ENCODE assay signal across 8 mouse cellular contexts in genomic region chr2:92600348-92600670, GRCm38 (mm10). TPM values are rescaled to one million over a fixed set of nuclear protein-coding genes. Genes with fewer than 3 reads are reported as not detected.
A peak's percentile ranks its signal among the peaks of the same experiment; 100 is the strongest.
DNase-seq lines count a peak whose midpoint lies in the region; ATAC-seq and TF ChIP-seq lines count a peak whose summit lies in the region.

No protein-coding gene starts in this region.

- peak overlapping the region; percentile 88 for H3K9ac ChIP-seq in hindbrain, embryonic 13.5 days
- peak overlapping the region; percentile 77 for H3K9ac ChIP-seq in midbrain, embryonic 13.5 days (replicated peaks)

- no peak overlapping the region for H3K27ac ChIP-seq in kidney, adult 2 months (ENCODE audit: insufficient read depth, low read depth, low read length)
- peak overlapping the region; percentile 81 for H3K27ac ChIP-seq in hindbrain, embryonic 13.5 days
- peak overlapping the region; percentile 84 for H3K27ac ChIP-seq in midbrain, embryonic 13.5 days

- peak overlapping the region; percentile 96 for H3K4me2 ChIP-seq in hindbrain, embryonic 13.5 days
- peak overlapping the region; percentile 94 for H3K4me2 ChIP-seq in midbrain, embryonic 13.5 days (replicated peaks)

- peak; percentile 4 for ATAC-seq in hindbrain, embryonic 13.5 days (ENCODE audit: low FRiP score)
- ATAC-seq in midbrain, embryonic 13.5 days, result peak; percentile 7; the same call in 1 of the 2 replicates

- H3K4me1 ChIP-seq in kidney, adult 2 months (ENCODE audit: control insufficient read depth, insufficient read depth, low read length), result no peaks in the 10 kb centered on the region
- peaks cover 60% of the 10 kb centered on the region for H3K4me1 ChIP-seq in hindbrain, embryonic 13.5 days (replicated peaks)
- peaks cover 58% of the 10 kb centered on the region for H3K4me1 ChIP-seq in midbrain, embryonic 13.5 days (replicated peaks)

- no peaks in the 10 kb centered on the region for H3K9me3 ChIP-seq in hindbrain, embryonic 13.5 days
- H3K9me3 ChIP-seq in midbrain, embryonic 13.5 days, result no peaks in the 10 kb centered on the region

- no peak for TF ChIP-seq POLR2A in kidney, adult 2 months (IDR thresholded peaks at IDR 0.05; ENCODE audit: low read depth, low read length)
- TF ChIP-seq POLR2A in brain, embryonic 14.5 days (IDR thresholded peaks at IDR 0.05; ENCODE audit: borderline replicate concordance, extremely low read depth, insufficient read depth, insufficient read length, poor library complexity, severe bottlenecking), result no peak

- H3K36me3 ChIP-seq in kidney, adult 2 months (ENCODE audit: control insufficient read depth, insufficient read depth, low read length), result no peaks in the 10 kb centered on the region
- H3K36me3 ChIP-seq in hindbrain, embryonic 13.5 days, result no peaks in the 10 kb centered on the region
- H3K36me3 ChIP-seq in midbrain, embryonic 13.5 days, result no peaks in the 10 kb centered on the region

- no peak for TF ChIP-seq CTCF in kidney, adult 2 months (conservative IDR thresholded peaks at IDR 0.05; ENCODE audit: insufficient read depth, insufficient read length, low read depth, low read length)
- TF ChIP-seq CTCF in brain, embryonic 14.5 days (IDR thresholded peaks at IDR 0.05; ENCODE audit: borderline replicate concordance, extremely low read depth, insufficient read depth, insufficient read length), result no peak

- no peak for DNase-seq in kidney, adult 2 months
- no peak for DNase-seq in kidney, postnatal 36 days
- DNase-seq in brain, embryonic 14.5 days (ENCODE audit: low read depth), result peak; percentile 39
- DNase-seq in retina, embryonic 14.5 days (ENCODE audit: low spot score), result no peak
- no peak for DNase-seq in right cerebral cortex, postnatal 10 days (ENCODE audit: low spot score in 2 of 2)
- no peak for DNase-seq in urinary bladder, postnatal 14 days (ENCODE audit: low spot score)

- WGBS in kidney, adult 2 months, result 4% methylated on average over 17 of the region's 17 CpGs
- WGBS in hindbrain, embryonic 13.5 days, result under 1% methylated on average over 17 of the region's 17 CpGs
- 1% methylated on average over 17 of the region's 17 CpGs for WGBS in midbrain, embryonic 13.5 days

- H3K27me3 ChIP-seq in kidney, adult 2 months (replicated peaks; ENCODE audit: control insufficient read depth, insufficient read depth, low read length), result 0 out of 2 replicates have a peak, but pooled peaks cover 2% of the 10 kb centered on the region
- peaks cover 43% of the 10 kb centered on the region for H3K27me3 ChIP-seq in hindbrain, embryonic 13.5 days
- H3K27me3 ChIP-seq in midbrain, embryonic 13.5 days, result peaks cover 22% of the 10 kb centered on the region

- H3K4me3 ChIP-seq in kidney, adult 2 months (ENCODE audit: insufficient read depth, low read depth, low read length), result peak overlapping the region; percentile 55
- H3K4me3 ChIP-seq in hindbrain, embryonic 13.5 days, result peak overlapping the region; percentile 77
- H3K4me3 ChIP-seq in midbrain, embryonic 13.5 days (replicated peaks), result peak overlapping the region; percentile 77

RNA-seq across cellular contexts. Expression of gene Chst1, which starts 0.8 kb away (rescaled TPM):
- polyA plus RNA-seq in kidney, adult 2 months (2012; rRNA removed), result 10.7 and 10.9 TPM in 2 replicates
- 59.4 and 61.6 TPM in 2 replicates for polyA plus RNA-seq in brain, embryonic 14.5 days (2012; rRNA removed)
- 13.6 and 14.6 TPM in 2 replicates for polyA plus RNA-seq in hindbrain, embryonic 13.5 days (2015; fragmentation: Nextera tagmentation; extraction: Ambion mirVana)
- 26.2 and 35.4 TPM in 2 replicates for polyA plus RNA-seq in midbrain, embryonic 13.5 days (2015; fragmentation: Nextera tagmentation; extraction: Ambion mirVana)
